Mouse (Mus musculus): Measurements from ENCODE around the gene Ccdc91.

Gene Ccdc91

GRCm38 (mm10) chr6:147475727-147476613 is at the start of gene Ccdc91:
TSS of gene Ccdc91 (plus strand) at chr6:147475828.
- peak; percentile 82 for DNase-seq (ENCODE audit: low read depth, low spot score)

- no peak for DNase-seq (ENCODE audit: low read depth, low spot score)
Measured at GRCm38 (mm10) chr6:147426927-147427487, 48.6 kb upstream of the Ccdc91 start.

- DNase-seq (ENCODE audit: low read depth, low spot score) = no peak
Measured at GRCm38 (mm10) chr6:147455775-147456174, 19.9 kb upstream of the Ccdc91 start.

GRCm38 (mm10) chr6:147458637-147459301 is 16.9 kb upstream of the Ccdc91 start:
- DNase-seq (ENCODE audit: low read depth, low spot score) = no peak

GRCm38 (mm10) chr6:147470016-147470415 is 5.6 kb upstream of the Ccdc91 start:
- DNase-seq (ENCODE audit: low read depth, low spot score) = no peak

GRCm38 (mm10) chr6:147481141-147481540 is 5.5 kb downstream of the Ccdc91 start:
- DNase-seq (ENCODE audit: low read depth, low spot score) = no peak

- no peak for DNase-seq (ENCODE audit: low read depth, low spot score)
Measured at GRCm38 (mm10) chr6:147490120-147490519, 14.5 kb downstream of the Ccdc91 start.

GRCm38 (mm10) chr6:147492551-147492950 is 16.9 kb downstream of the Ccdc91 start:
- no peak for DNase-seq (ENCODE audit: low read depth, low spot score)

GRCm38 (mm10) chr6:147501439-147501838 is 25.8 kb downstream of the Ccdc91 start:
- DNase-seq (ENCODE audit: low read depth, low spot score) = no peak

- no peak for DNase-seq (ENCODE audit: low read depth, low spot score)
Measured at GRCm38 (mm10) chr6:147506074-147506473, 30.4 kb downstream of the Ccdc91 start.

- no peak for DNase-seq (ENCODE audit: low read depth, low spot score)
Measured at GRCm38 (mm10) chr6:147506496-147506895, 30.9 kb downstream of the Ccdc91 start.

- no peak for DNase-seq (ENCODE audit: low read depth, low spot score)
Measured at GRCm38 (mm10) chr6:147507186-147507585, 31.6 kb downstream of the Ccdc91 start.

GRCm38 (mm10) chr6:147510516-147510915 is 34.9 kb downstream of the Ccdc91 start:
- DNase-seq (ENCODE audit: low read depth, low spot score) = no peak

GRCm38 (mm10) chr6:147517909-147518308 is 42.3 kb downstream of the Ccdc91 start:
- DNase-seq (ENCODE audit: low read depth, low spot score) = peak; percentile 62

- no peak for DNase-seq (ENCODE audit: low read depth, low spot score)
Measured at GRCm38 (mm10) chr6:147525236-147525635, 49.6 kb downstream of the Ccdc91 start.

- no peak for DNase-seq (ENCODE audit: low read depth, low spot score)
Measured at GRCm38 (mm10) chr6:147534971-147535370, 59.3 kb downstream of the Ccdc91 start.

- no peak for DNase-seq (ENCODE audit: low read depth, low spot score)
Measured at GRCm38 (mm10) chr6:147538236-147538635, 62.6 kb downstream of the Ccdc91 start.

- no peak for DNase-seq (ENCODE audit: low read depth, low spot score)
Measured at GRCm38 (mm10) chr6:147539056-147539600, 63.5 kb downstream of the Ccdc91 start.

GRCm38 (mm10) chr6:147540942-147541341 is 65.3 kb downstream of the Ccdc91 start:
- no peak for DNase-seq (ENCODE audit: low read depth, low spot score)

GRCm38 (mm10) chr6:147555591-147555990 is 80.0 kb downstream of the Ccdc91 start:
- DNase-seq (ENCODE audit: low read depth, low spot score) = no peak

- no peak for DNase-seq (ENCODE audit: low read depth, low spot score)
Measured at GRCm38 (mm10) chr6:147559316-147559715, 83.7 kb downstream of the Ccdc91 start.

- DNase-seq (ENCODE audit: low read depth, low spot score) = no peak
Measured at GRCm38 (mm10) chr6:147560436-147560835, 84.8 kb downstream of the Ccdc91 start.
